Mouse (Mus musculus) T-helper 2 cell (primary cell): ENCODE results near the gene Fam189b.

ENCODE experiments used
- in situ Hi-C: fragments of 300-600 bp; cut with MboI, MseI; formaldehyde crosslinking; loops from one replicate; pipeline ENCODE4 v1.15.1; 2025; ENCODE audit warnings: high pct_unique_total_duplicates

Fam189b gene

GRCm38 (mm10) chr3:89165268-89165870 lies 17.6 kb upstream of the Fam189b start:
- in situ Hi-C loops: no loop called here

- in situ Hi-C loops: no loop called here
These were observed 16.0 kb upstream of the Fam189b start for GRCm38 (mm10) chr3:89166945-89167344.

GRCm38 (mm10) chr3:89174844-89175243 lies 8.1 kb upstream of the Fam189b start:
- in situ Hi-C loops: no loop called here

GRCm38 (mm10) chr3:89175544-89175943 lies 7.4 kb upstream of the Fam189b start:
- in situ Hi-C loops: no loop called here

- in situ Hi-C loops: no loop called here
These were observed 6.5 kb upstream of the Fam189b start for GRCm38 (mm10) chr3:89176421-89176820.

GRCm38 (mm10) chr3:89177242-89178106 lies 5.5 kb upstream of the Fam189b start, which contains the start of gene Scamp3:
Gene Scamp3, plus strand, starts transcription at chr3:89177473.
- in situ Hi-C loops: no loop called here

GRCm38 (mm10) chr3:89178107-89178385 lies 4.9 kb upstream of the Fam189b start:
- in situ Hi-C loops: no loop called here

- in situ Hi-C loops: no loop called here
These were observed 3.9 kb upstream of the Fam189b start for GRCm38 (mm10) chr3:89179056-89179455.

DNA sequence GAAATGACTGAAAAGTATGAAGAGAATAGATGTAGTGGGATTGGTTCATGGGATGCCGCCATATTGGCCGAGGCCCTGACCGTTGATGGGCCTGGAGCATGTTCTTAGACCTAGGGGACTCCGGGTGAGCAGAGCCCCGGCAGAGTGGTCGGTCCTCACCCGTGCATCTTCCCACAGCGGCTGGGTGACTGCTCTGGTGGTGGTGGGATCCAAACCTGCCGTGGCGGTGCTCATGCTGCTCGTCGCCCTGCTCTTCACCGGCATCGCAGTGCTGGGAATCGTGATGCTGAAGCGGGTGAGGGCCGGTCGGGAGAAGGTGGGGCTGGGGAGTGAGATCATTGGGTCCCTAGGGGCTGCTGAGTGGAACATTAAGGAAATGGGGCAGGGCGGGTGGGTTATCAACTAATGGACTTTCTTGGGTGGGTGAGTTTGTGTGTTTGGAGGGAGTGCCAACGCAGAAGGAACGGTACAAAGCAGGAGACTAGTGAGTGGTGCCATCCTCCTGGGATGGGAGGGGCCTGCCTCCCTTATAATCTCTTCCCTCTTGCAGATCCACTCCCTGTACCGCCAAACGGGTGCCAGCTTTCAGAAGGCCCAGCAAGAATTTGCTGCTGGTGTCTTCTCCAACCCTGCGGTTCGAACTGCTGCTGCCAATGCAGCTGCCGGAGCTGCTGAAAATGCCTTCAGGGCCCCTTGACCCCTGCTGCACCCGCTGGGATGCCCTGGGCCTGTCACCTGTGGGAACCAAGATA lies 1.0 kb upstream of the Fam189b start:
- in situ Hi-C loops: no loop called here

GRCm38 (mm10) chr3:89182531-89183057 lies 349 bp upstream of the Fam189b start:
- in situ Hi-C loops: no loop called here

DNA sequence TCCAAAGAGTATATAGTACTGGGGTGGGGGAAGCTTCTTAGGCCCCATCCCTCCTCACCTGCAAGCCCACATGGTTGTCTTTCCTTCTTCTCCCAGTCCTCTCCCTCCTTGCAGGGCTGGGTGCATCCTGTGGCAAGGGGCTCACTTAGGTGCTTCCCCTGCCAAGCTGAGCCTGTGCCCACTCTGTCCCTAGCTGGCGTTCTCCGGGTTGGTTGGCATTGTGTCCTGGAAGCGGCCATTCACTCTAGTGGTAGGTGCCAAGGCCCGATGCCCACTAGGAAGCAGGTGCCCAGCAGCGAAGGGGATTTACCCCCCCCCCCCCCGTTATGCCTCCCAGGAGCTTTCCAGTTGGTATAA lies 994 bp downstream of the Fam189b start:
- in situ Hi-C loops: no loop called here

DNA sequence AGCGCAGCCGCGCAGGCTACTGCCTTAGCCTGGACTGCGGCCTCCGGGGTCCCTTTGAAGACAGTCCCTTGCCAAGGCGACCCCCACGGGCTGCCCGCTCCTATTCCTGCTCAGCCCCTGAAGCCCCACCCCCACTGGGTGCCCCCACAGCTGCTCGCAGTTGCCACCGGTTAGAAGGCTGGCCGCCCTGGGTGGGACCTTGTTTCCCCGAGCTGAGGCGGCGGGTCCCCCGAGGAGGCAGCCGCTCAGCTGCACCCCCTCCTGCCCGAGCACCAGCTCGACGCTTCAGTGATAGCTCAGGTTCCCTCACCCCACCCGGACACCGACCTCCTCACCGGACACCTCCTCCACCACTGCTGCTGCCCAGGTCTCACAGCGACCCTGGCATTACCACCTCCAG lies 4.3 kb downstream of the Fam189b start:
- in situ Hi-C loops: no loop called here

DNA sequence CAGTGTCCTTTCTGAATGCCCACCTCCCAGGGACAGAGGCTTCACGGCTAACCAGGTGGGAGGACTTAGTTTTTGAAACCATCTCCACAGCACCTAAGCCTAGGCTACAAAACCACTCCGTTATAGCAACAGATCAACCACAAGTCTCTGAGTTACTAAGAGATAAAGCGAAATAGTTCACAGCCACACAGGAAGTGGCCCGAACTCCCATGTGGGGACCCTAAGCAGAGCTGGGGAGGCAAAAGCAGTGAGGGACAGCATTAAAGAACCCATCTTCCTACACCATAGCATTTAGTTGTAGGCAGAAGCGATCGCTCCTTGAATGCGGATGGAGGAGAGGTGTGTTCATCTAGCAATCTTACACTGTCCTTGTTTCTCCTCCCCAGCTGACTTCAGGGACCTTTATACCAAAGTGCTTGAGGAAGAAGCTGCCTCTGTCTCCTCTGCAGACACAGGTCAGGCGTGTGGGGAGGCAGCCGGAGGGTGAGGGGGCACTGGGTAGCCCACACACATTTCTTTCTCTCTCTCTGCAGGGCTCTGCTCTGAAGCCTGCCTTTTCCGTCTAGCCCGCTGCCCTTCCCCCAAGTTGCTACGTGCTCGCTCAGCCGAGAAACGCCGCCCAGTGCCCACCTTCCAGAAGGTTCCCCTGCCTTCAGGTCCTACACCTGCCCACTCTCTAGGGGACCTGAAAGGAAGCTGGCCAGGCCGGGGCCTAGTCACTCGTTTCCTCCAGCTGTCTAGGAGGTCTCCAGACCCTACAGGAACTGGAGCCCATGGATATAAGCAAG lies 4.9 kb downstream of the Fam189b start:
- in situ Hi-C loops: no loop called here

GRCm38 (mm10) chr3:89188478-89188875 lies 5.5 kb downstream of the Fam189b start:
- in situ Hi-C loops: no loop called here

GRCm38 (mm10) chr3:89190436-89190835 lies 7.5 kb downstream of the Fam189b start:
- in situ Hi-C loops: no loop called here

GRCm38 (mm10) chr3:89193351-89193750 lies 10.4 kb downstream of the Fam189b start:
- in situ Hi-C loops: no loop called here

GRCm38 (mm10) chr3:89193853-89194252 lies 10.9 kb downstream of the Fam189b start:
- in situ Hi-C loops: no loop called here

GRCm38 (mm10) chr3:89195979-89196877 lies 13.3 kb downstream of the Fam189b start:
- in situ Hi-C loops: no loop called here

DNA sequence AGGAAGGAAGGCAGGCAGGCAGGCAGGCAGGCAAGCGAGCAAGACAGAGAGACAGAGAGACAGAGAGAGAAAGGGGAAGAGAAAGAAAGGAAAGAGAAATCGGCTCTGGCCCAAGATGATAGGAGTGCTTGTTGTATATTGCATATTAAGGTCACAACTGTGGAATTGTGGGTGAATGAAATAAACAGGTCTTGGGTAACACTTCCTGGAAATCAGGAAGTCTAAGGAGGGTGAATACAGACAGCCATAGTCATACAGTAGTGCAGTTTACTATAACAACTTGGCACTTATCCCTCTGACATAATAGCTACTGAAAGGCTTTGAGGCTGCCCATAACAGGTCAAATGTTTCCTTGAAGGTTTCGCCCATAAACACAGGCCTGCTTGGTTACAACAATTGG lies 16.9 kb downstream of the Fam189b start:
- in situ Hi-C loops: no loop called here

DNA sequence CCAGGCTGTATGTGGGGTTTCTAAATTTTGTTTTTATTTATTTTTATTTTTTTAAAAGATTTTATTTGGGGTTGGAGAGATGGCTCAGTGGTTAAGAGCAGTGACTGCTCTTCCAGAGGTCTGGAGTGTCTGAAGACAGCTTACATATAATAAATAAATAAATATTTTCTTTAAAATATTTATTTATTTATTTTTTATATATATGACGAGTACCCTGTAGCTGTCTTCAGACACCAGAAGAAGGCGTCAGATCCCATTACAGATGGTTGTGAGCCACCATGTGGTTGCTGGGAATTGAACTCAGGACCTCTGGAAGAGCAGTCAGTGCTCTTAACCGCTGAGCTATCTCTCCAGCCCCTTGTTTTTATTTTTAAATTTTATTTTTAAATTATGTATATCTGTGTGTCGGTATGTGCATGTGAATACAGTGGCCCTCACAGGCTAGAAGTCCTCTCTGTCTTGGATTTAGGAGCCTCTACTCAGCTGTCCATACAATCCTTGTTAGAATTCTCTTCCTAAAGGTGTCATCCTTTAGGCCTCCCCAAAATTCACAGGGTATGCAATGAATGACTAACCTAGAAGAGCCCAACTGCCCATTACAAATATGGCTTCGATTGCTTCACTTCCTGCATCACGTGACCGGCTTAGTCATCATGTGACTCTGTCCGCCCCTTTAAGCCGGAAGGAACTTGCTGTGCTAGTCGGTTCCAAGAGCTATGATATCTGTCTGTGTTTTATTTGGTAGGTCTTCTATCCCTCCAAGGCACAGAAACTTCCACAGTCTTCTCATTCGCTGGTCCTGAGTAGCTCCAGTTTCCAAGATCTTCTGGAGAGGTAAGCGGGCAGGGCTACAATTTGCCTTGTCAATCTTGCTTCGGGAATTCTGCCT lies 19.6 kb downstream of the Fam189b start, which contains the start of gene Gba:
Gene Gba (plus strand): TSS at position 676 of the 889 bp plus-strand sequence.
- in situ Hi-C loops: no loop called here
